Mouse (Mus musculus): ENCODE data around the gene Ctsg.
"Not testable (repeated sequence)": the region's sequence is repeated elsewhere in the genome, so short reads cannot be mapped to it uniquely, and the experiment has no call there.

The Ctsg gene

GRCm38 (mm10) chr14:56102386-56102785, at the start of gene Ctsg:
Gene Ctsg (minus strand): TSS chr14:56102574.
- in situ Hi-C loops (cut with MseI, MboI): no loop called here

GRCm38 (mm10) chr14:56133675-56134074, 31.3 kb upstream of the Ctsg start:
- in situ Hi-C loops (cut with MseI, MboI): not testable (repeated sequence)

DNA sequence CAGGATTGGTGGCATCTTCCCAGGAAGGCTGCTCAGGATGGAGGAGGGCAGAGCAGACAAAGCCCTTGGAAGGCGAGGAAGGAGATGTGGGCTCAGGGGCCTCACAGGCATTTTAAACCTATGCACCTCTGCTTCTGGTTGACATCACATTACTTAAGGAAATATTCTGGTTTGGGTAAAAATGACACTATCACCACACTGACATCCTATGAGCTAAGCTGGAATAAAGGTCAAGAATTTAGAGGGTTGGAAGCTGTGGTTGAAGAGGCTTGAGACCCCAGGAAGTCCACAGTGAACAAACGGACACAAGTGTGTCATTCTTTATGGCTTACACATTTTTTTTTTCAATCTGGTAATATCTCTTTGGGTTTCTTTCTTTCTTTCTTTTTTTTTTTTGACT, 30.1 kb upstream of the Ctsg start, which contains the start of gene Gzmd:
TSS of gene Gzmd (minus strand) at position 101 of the 400 bp plus-strand sequence.
- in situ Hi-C loops (cut with MseI, MboI): not testable (repeated sequence)

DNA sequence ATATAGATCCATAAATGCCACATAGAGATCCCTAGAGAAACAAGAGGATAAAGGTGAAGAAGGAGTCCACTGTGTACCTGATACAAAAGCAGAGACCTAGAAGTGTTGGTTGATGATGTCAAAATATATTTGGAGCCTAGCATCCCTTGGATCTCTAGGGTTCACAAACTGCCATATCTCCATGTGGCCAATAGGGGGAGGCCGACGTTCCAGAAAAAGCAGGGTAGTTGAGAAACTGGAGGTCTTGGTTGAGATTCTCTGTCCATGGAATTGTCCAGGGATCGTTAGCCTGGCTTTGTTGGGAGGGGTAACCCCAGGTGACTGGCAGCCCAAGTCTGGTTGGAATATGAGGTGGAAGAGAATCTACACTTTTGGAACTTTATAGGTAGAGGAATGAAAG, 26.0 kb upstream of the Ctsg start:
- in situ Hi-C loops (cut with MseI, MboI): no loop called here

DNA sequence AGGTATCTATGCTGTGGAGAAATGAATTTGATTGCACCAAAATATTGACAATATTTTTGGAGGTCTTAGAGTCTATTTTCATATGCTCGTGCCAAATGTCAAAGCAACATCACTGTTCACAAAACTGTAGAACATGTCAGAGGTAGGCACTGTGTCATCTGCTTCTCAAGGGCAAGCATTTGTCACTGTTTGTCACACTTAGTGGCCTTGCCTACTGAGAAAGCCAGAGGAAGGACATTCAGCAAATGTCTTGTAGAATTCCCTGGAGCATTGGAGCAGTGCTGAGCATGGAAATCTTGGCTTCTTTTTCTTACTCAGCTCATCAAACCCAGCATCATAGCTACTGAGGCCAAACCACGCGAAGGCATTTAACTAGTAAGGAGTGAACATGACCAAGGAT, 21.1 kb upstream of the Ctsg start:
- in situ Hi-C loops (cut with MseI, MboI): no loop called here

DNA sequence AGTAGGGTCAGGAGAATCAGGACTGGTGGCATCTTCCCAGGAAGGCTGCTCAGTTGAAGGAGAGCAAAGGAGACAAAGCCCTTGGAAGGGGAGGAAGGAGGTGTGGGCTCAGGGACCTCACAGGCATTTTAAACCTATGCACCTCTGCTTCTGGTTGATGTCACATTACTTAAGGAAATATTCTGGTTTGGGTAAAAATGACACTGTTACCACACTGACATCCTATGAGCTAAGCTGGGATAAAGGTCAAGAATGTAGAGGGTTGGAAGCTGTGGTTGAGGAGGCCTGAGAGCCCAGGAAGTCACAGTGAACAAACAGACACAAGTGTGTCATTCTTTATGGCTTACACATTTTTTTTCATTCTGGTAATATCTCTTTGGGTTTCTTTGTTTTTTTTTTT, 18.2 kb upstream of the Ctsg start, which contains the start of gene Gzme:
TSS of gene Gzme (minus strand) at position 101 of the 400 bp plus-strand sequence.
- in situ Hi-C loops (cut with MseI, MboI): no loop called here

DNA sequence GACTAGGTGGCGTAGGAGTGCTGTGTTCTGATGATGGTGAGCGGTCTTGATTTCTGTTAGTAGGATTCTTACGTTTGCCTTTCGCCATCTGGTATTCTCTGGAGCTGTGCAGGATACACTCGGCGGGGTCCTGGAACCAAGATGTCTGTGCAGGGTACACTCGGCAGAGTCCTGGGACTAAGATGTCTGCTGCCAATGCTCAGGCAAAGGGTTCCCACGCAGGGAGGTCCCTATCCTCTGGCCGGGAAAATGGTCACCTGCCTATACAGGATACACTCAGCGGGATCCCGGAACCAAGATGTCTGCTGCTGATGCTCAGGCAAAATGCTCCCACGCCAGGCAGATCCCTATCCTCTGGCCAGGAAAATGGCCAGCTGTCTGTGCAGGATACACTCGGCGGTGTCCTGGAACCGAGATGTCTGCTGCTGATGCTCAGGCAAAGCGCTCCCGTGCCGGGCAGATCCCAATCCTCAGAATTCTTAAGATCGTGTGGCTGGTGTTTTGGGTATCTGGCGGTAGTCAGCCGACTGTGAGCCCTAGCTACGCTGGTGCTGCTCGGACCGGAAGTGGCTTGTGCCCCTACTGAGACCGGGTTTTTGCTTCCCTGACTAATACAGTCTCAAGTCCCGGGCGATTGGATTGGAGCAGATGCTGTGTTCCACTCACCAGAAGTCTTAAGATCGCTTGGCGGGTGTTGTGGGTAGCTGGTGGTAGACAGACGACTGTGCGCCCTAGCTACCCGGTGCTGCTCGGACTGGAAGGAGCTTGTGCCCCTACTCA, 13.3 kb upstream of the Ctsg start:
- in situ Hi-C loops (cut with MseI, MboI): not testable (repeated sequence)

- in situ Hi-C loops (cut with MseI, MboI): no loop called here
Measured at GRCm38 (mm10) chr14:56105447-56106180, 3.2 kb upstream of the Ctsg start.

DNA sequence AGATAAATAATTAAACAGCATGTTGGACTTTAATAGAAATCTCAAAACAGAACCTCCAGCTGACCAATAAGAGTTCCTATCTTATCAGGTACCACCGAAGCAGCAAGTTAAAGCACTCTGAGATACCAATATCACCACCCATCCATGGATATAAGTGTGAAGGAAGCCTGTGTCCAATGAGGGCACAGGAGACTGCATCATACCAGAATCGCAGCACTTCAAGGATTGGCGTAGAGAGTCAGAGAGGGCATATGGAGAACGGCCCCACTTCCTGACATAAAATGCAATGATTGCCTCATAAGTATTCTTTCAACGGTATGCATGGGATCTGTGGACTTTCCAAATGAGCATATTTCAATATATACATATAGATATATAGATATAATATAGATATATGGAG, 2.6 kb upstream of the Ctsg start:
- in situ Hi-C loops (cut with MseI, MboI): no loop called here

GRCm38 (mm10) chr14:56103452-56103851, 1.1 kb upstream of the Ctsg start:
- in situ Hi-C loops (cut with MseI, MboI): no loop called here

GRCm38 (mm10) chr14:56098940-56099339, 3.4 kb downstream of the Ctsg start:
- in situ Hi-C loops (cut with MseI, MboI): no loop called here

DNA sequence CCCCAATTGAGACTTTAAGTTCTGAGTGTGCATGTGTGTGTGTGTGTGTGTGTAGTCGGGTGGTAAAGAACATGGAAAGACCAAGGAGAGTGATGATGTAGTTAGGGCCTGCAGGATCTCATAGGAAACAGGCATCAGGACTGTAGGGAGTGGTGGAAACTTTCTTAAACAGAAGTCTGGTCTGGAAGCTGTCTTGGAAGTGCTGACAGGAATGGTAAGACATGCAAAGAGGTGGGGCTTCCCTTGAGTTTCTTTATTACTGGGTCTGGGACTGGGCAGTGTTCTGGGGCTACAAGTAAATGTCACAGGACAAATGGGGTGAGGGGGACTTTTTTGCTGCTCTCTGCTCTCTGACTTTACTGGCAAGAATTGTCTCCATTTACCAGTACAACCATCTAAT, 4.8 kb downstream of the Ctsg start:
- in situ Hi-C loops (cut with MseI, MboI): no loop called here

- in situ Hi-C loops (cut with MseI, MboI): no loop called here
Measured at GRCm38 (mm10) chr14:56093353-56093752, 9.0 kb downstream of the Ctsg start.

DNA sequence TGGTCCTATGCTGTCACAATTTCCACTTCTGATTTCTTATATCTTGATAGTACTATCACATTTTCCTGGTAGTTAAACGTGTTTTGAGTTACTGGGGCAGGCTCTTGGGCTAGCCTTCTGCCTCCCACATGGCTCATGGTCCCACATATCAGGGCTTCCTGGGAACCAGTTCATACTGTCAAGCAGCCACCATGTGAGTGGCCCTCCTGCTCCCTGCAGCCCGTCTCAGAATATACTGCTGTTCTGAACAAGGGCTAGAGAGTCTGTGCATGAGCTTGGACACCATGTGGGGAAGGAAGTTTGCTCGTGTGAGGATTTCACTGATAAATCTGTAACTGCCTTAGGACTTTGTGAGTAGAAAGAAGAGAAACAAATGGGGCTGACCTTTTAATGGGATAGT, 15.7 kb downstream of the Ctsg start:
- in situ Hi-C loops (cut with MseI, MboI): no loop called here

- in situ Hi-C loops (cut with MseI, MboI): no loop called here
Measured at GRCm38 (mm10) chr14:56085167-56085566, 17.2 kb downstream of the Ctsg start, which contains the start of gene Mcpt8. Gene Mcpt8 (minus strand): TSS chr14:56085273.

DNA sequence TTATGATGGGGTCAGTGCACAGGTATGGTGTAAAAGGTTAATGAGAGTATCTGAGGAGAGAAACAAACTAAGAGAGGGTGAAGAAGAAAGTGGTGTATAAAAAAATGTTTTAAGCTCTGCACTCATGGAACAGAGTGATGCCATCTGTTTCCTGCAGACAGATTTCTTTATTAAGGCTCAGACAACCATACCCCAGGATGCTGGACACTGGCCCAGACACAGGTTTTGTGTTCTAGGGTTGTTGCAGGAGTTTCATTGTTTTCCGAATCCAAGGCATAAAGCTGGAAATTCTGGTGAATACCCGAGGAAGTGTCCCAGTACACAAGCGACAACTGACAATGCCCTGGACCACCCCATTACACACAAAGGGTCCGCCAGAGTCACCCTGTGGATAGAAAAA, 20.4 kb downstream of the Ctsg start:
- in situ Hi-C loops (cut with MseI, MboI): no loop called here

DNA sequence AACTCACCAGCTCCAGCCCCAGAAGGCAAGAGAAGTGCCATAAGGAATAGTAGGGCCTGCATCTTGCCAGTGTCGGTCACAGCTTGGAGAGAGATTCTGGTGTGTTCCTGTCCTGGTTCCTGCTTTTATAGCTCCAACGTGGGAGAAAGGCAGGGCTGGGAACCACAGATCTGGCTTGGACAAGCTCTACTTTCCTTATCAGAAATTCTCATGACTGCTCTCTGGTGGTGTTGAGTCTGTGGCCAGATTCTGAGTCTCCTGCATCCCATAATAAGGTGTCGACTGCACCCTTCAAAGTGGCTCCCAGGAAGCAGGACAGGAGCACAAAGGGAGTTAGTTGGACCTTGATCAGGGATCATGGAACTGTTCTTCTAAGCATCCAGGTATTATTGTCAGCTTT, 40.2 kb downstream of the Ctsg start, which contains the start of gene Mcpt4:
TSS of gene Mcpt4 (minus strand) at position 101 of the 400 bp plus-strand sequence.
- in situ Hi-C loops (cut with MseI, MboI): not testable (repeated sequence)

- in situ Hi-C loops (cut with MseI, MboI): no loop called here
Measured at GRCm38 (mm10) chr14:56057722-56058121, 44.7 kb downstream of the Ctsg start.

GRCm38 (mm10) chr14:56055408-56055807, 47.0 kb downstream of the Ctsg start:
- in situ Hi-C loops (cut with MseI, MboI): no loop called here
